Mouse (Mus musculus) hindbrain, embryonic 11.5 days (tissue): ENCODE results near the gene Mfsd14b. TPM values are rescaled to one million over a fixed set of nuclear protein-coding genes. Genes with fewer than 3 reads are reported as not detected.

Experiments used
- polyA plus RNA-seq: library from polyadenylated mRNA; unstranded; fragments of >200 nt; fragmentation: Nextera tagmentation; extraction: Ambion mirVana; gene quantifications from 2 replicates; pipeline ENCODE4 v1.2.1, GENCODE M21; 2014

Gene Mfsd14b
- polyA plus RNA-seq, 1 experiment from 2014 or later, result 39.7 TPM

Other genes with a start within 250 kb of the Mfsd14b start
- not detected in 2 replicates for gene Cntnap3, start 209.0 kb downstream of the Mfsd14b start, polyA plus RNA-seq
- not detected in 2 replicates for gene Spata31, start 195.6 kb downstream of the Mfsd14b start, polyA plus RNA-seq
- not detected in 2 replicates for gene Spata31d1c, start 79.9 kb downstream of the Mfsd14b start, polyA plus RNA-seq
- gene Prss47, start 60.2 kb downstream of the Mfsd14b start, polyA plus RNA-seq, result not detected in 2 replicates
- gene Olfr465-ps1, start 25.1 kb upstream of the Mfsd14b start, polyA plus RNA-seq, result not detected in 2 replicates
- not detected in 2 replicates for gene Olfr466, start 37.3 kb upstream of the Mfsd14b start, polyA plus RNA-seq
- 0.45 TPM in 1 of 2 replicates, not detected in the other for gene Nlrp4f, start 93.0 kb upstream of the Mfsd14b start, polyA plus RNA-seq
- not detected in 2 replicates for gene Gm10775, start 146.6 kb upstream of the Mfsd14b start, polyA plus RNA-seq
- gene Zfp369, start 165.8 kb upstream of the Mfsd14b start, polyA plus RNA-seq, result 20.9 and 25.3 TPM in 2 replicates